Mouse (Mus musculus): ENCODE data around the gene Nfkbil1.

DNA sequence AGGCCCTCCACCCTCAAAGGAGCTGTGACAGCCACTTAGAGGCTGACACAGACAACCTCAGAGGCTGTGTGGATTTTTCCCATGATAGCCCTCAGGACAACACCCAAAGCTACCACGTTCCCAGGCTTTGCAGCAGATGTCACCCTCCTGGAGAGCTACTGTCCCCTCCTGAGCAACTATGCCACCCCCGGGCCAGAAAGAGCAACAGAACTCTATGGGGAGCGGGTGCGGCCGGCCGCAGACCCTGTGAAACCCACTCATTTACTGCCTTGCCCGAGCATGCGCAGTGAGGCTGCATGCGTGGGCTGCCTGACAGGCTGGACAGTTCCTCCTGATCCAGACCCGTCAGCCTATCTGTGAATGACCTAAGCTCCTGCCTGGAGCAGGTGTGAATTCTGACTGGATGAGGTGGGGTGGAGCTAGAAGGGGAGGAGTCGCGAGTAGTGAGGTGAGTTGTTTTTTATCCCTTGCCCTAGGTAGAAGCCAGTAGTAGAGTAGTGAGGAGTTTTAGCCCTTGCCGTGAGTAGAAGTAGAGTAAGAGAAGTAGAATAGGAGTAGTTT is 40.8 kb upstream of the Nfkbil1 start:
- no peak for TF ChIP-seq CTCF (IDR thresholded peaks at IDR 0.05; ENCODE audit: extremely low read depth, insufficient read length, insufficient replicate concordance, low read depth, low read length)
- TF ChIP-seq POLR2A (IDR thresholded peaks at IDR 0.05; ENCODE audit: low read depth, low read length), result no peak
